Mouse (Mus musculus): Measurements from ENCODE around the gene Lgals1.

DNA sequence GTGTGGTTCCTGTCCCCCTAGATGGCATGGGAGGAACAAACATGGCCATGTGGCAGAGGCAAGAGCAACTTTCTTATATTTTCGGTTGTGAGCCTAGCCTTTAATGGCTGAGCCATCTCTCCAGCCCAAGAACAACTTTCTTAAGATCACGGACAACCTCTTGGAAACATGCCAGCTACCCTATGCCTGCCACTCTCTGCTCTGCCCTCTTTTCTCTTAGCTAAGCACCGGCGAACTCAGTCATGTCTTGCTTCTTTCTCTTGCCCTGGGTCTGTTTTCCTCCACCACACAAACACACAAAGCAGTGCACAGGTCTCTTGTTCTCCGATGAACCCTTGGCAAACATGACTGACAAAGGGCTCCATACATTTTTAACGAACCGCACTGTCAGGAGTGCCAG is 19.7 kb downstream of the Lgals1 start:
- TF ChIP-seq CTCF (IDR thresholded peaks at IDR 0.05; ENCODE audit: low read depth, low read length) = no peak
- no peak for TF ChIP-seq GATA1 (IDR thresholded peaks at IDR 0.05; ENCODE audit: borderline replicate concordance, low read length)
